Mouse (Mus musculus): ENCODE data around the gene Cbx8.

The Cbx8 gene

GRCm38 (mm10) chr11:119078691-119079444 is 38.1 kb upstream of the Cbx8 start:
- peak; percentile 51 for DNase-seq

GRCm38 (mm10) chr11:119077755-119078154 is 37.0 kb upstream of the Cbx8 start:
- DNase-seq, result no peak

GRCm38 (mm10) chr11:119075805-119076204 is 35.0 kb upstream of the Cbx8 start:
- DNase-seq, result no peak

GRCm38 (mm10) chr11:119073876-119074433 is 33.2 kb upstream of the Cbx8 start:
- no peak for DNase-seq

GRCm38 (mm10) chr11:119072986-119073385 is 32.2 kb upstream of the Cbx8 start:
- DNase-seq, result no peak

- no peak for DNase-seq
Measured at GRCm38 (mm10) chr11:119072239-119072638, 31.5 kb upstream of the Cbx8 start.

GRCm38 (mm10) chr11:119066841-119067240 is 26.1 kb upstream of the Cbx8 start:
- no peak for DNase-seq

GRCm38 (mm10) chr11:119059256-119059655 is 18.5 kb upstream of the Cbx8 start:
- no peak for DNase-seq

GRCm38 (mm10) chr11:119058041-119058995 is 17.5 kb upstream of the Cbx8 start:
- no peak for DNase-seq

GRCm38 (mm10) chr11:119057291-119057690 is 16.5 kb upstream of the Cbx8 start:
- DNase-seq, result no peak

GRCm38 (mm10) chr11:119056301-119057211 is 15.8 kb upstream of the Cbx8 start:
- DNase-seq, result no peak

GRCm38 (mm10) chr11:119055571-119056131 is 14.9 kb upstream of the Cbx8 start:
- no peak for DNase-seq

- no peak for DNase-seq
Measured at GRCm38 (mm10) chr11:119054351-119055345, 13.9 kb upstream of the Cbx8 start.

- DNase-seq, result no peak
Measured at GRCm38 (mm10) chr11:119053738-119054350, 13.1 kb upstream of the Cbx8 start.

GRCm38 (mm10) chr11:119053257-119053670 is 12.5 kb upstream of the Cbx8 start:
- peak; percentile 84 for DNase-seq

GRCm38 (mm10) chr11:119052661-119053256 is 12.0 kb upstream of the Cbx8 start:
- DNase-seq, result peak; percentile 46

GRCm38 (mm10) chr11:119051927-119052660 is 11.3 kb upstream of the Cbx8 start:
- peak; percentile 31 for DNase-seq

GRCm38 (mm10) chr11:119051426-119051825 is 10.7 kb upstream of the Cbx8 start:
- DNase-seq, result no peak

- no peak for DNase-seq
Measured at GRCm38 (mm10) chr11:119050361-119050760, 9.6 kb upstream of the Cbx8 start.
